Mouse (Mus musculus) forebrain, postnatal 0 days (tissue): Measurements from ENCODE around the gene Dgat2. TPM values are rescaled to one million over a fixed set of nuclear protein-coding genes. Genes with fewer than 3 reads are reported as not detected.

ENCODE experiments used
- ATAC-seq: fragments of 200-750 bp; cut with Nextera tagmentation; 2 replicates; pipeline ENCODE4 v1.8.0; 2017; ENCODE audit warnings: mild to moderate bottlenecking, moderate library complexity
- DNase-seq: peaks from one replicate; pipeline ENCODE4 v3.0.0-alpha.2; 2015
- H3K27ac ChIP-seq: fragments of 300-500 bp; sonication (generic); 2 replicates; pipeline ENCODE4 v1.5.1; 2014; ENCODE audit warnings: low read depth, mild to moderate bottlenecking, antibody characterized with exemption, low read length, moderate library complexity, mixed read lengths
- H3K27me3 ChIP-seq: fragments of 300-500 bp; sonication (generic); 2 replicates; pipeline ENCODE4 v1.6.1; 2014; ENCODE audit warnings: mild to moderate bottlenecking, low read length, mixed read lengths; ENCODE audit not compliant: insufficient read depth
- H3K36me3 ChIP-seq: fragments of 300-500 bp; sonication (generic); 2 replicates; pipeline ENCODE4 v1.6.1; 2014; ENCODE audit warnings: mild to moderate bottlenecking, moderate library complexity; ENCODE audit not compliant: insufficient read depth
- H3K4me1 ChIP-seq: fragments of 300-500 bp; sonication (generic); 2 replicates; pipeline ENCODE4 v1.6.1; 2014; ENCODE audit warnings: antibody characterized with exemption; ENCODE audit not compliant: insufficient read depth
- H3K4me2 ChIP-seq: fragments of 300-500 bp; sonication (generic); 2 replicates; pipeline ENCODE4 v1.6.1; 2014; ENCODE audit warnings: low read depth, mild to moderate bottlenecking, moderate library complexity
- H3K4me3 ChIP-seq: fragments of 300-500 bp; sonication (generic); 2 replicates; pipeline ENCODE4 v1.5.1; 2014; ENCODE audit warnings: low read depth, low read length, mixed read lengths
- H3K9ac ChIP-seq: fragments of 300-500 bp; sonication (generic); 2 replicates; pipeline ENCODE4 v1.6.1; 2014; ENCODE audit warnings: mild to moderate bottlenecking
- H3K9me3 ChIP-seq: fragments of 300-500 bp; sonication (generic); 2 replicates; pipeline ENCODE4 v1.6.1; 2016; ENCODE audit warnings: low read length
- CTCF ChIP-seq: sonication (generic); IDR thresholded peaks from 2 replicates; pipeline ENCODE4 v1.5.1; 2016; ENCODE audit warnings: antibody characterized with exemption, control low read depth, low read depth
- WGBS: fragments of 180-500 bp; shearing (Covaris S2); extraction: QIAGEN DNeasy Blood & Tissue Kit; methylation state at CpG from one replicate; pipeline ENCODE4 v1.1.7; 2014; 5-methylcytosine and 5-hydroxymethylcytosine counted together
- polyA plus RNA-seq: library from polyadenylated mRNA; unstranded; fragments of >200 nt; fragmentation: Nextera tagmentation; extraction: Ambion mirVana; gene quantifications from 2 replicates; pipeline ENCODE4 v1.2.1, GENCODE M21; 2015
- total RNA-seq: library from RNA; depleted of rRNA; stranded (reverse); fragments of >200 nt; gene quantifications from 2 replicates; pipeline ENCODE4 v1.2.3, GENCODE M21; 2014

Gene Dgat2
- total and polyA plus RNA-seq, 2 experiments from 2014 or later: 41.3 TPM

DNA sequence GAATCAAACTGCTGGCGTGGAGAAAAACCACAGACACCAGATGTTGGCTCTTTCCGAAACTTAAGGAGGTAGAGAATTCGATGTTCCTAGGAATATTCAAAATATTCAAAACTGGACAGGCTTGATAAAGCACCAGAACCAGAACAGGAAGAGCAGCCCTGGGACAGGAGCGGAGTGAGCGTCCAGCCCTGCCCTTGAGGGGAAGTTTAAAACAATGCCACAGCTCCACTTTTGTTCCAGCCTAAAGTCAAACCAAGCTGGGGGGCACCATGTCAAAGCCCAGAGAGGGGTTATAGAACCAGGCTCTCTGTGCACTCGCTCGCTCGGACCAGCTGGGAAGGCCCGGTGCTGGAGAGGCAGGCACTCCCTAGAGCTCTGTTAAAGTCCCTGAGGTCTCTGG lies 49.9 kb downstream of the Dgat2 start:
- WGBS: 90% methylated on average over 9 of the region's 9 CpGs
- H3K9me3 ChIP-seq: no peaks in the 10 kb centered on the region
- no peaks in the 10 kb centered on the region for H3K4me1 ChIP-seq
- no peak for TF ChIP-seq CTCF
- no peak overlapping the region for H3K9ac ChIP-seq
- H3K4me2 ChIP-seq: no peak overlapping the region
- no peak overlapping the region for H3K27ac ChIP-seq
- ATAC-seq (no peak), DNase-seq (no peak)
- no peak overlapping the region for H3K4me3 ChIP-seq
- no peaks in the 10 kb centered on the region for H3K36me3 ChIP-seq
- no peaks in the 10 kb centered on the region for H3K27me3 ChIP-seq

DNA sequence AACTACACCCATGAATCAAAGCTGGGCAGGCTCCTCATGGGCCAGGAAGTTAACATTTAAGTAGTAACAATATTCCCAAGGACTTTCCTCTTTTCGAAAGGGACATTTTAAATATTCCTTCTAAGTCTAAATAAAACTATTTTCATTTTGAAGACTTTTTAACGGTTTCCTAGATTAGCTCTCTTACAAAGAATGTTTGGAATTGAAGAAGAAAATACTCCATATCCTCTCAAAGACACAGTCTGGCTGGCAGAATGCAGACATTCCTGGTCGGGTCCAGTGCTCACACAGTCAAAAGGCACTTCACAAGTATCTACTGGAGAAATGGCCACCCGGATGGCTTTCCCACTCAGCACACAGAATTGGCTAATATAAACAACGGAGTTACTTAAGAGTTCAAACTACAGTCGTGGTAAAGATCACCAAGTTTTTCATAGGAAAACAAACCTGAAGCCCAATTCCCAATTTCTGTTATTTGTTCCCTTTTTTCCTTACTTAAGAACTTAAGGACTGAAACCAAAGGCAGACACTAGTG lies 50.6 kb downstream of the Dgat2 start:
- Histone ChIP-seq H3K4me2 (no peak overlapping the region), H3K4me1 (no peaks in the 10 kb centered on the region), H3K36me3 (no peaks in the 10 kb centered on the region), H3K27me3 (no peaks in the 10 kb centered on the region), H3K27ac (no peak overlapping the region), H3K9me3 (no peaks in the 10 kb centered on the region), H3K9ac (no peak overlapping the region), H3K4me3 (no peak overlapping the region)
- TF ChIP-seq CTCF: no peak
- WGBS: 77% methylated on average over 6 of the region's 6 CpGs
- ATAC-seq (no peak), DNase-seq (no peak)

DNA sequence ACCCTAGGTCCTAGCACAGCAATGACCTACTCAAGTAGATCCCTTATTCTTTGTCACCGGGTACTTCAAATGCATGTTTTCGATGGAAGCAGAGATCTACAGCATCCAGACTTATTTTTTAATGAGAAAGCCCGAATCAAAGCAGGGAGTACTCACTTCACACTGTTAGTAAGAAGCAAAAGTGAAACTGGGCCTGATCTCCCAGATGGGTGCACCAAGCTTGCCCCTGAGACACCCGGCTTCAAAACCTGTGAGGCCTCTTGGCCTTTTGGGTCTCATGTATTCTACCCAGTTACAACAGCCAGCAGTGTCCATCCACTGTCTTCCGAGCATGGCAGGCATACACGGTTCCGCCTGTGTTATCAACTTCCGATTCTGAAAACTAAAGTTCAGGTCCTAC lies 53.6 kb downstream of the Dgat2 start:
- H3K4me1 ChIP-seq: no peaks in the 10 kb centered on the region
- H3K4me3 ChIP-seq: no peak overlapping the region
- no peaks in the 10 kb centered on the region for H3K9me3 ChIP-seq
- DNase-seq: no peak
- no peak for ATAC-seq
- H3K27me3 ChIP-seq: no peaks in the 10 kb centered on the region
- H3K9ac ChIP-seq: no peak overlapping the region
- TF ChIP-seq CTCF: no peak
- H3K4me2 ChIP-seq: no peak overlapping the region
- no peak overlapping the region for H3K27ac ChIP-seq
- WGBS: 96% methylated on average over 8 of the region's 8 CpGs
- H3K36me3 ChIP-seq: no peaks in the 10 kb centered on the region

DNA sequence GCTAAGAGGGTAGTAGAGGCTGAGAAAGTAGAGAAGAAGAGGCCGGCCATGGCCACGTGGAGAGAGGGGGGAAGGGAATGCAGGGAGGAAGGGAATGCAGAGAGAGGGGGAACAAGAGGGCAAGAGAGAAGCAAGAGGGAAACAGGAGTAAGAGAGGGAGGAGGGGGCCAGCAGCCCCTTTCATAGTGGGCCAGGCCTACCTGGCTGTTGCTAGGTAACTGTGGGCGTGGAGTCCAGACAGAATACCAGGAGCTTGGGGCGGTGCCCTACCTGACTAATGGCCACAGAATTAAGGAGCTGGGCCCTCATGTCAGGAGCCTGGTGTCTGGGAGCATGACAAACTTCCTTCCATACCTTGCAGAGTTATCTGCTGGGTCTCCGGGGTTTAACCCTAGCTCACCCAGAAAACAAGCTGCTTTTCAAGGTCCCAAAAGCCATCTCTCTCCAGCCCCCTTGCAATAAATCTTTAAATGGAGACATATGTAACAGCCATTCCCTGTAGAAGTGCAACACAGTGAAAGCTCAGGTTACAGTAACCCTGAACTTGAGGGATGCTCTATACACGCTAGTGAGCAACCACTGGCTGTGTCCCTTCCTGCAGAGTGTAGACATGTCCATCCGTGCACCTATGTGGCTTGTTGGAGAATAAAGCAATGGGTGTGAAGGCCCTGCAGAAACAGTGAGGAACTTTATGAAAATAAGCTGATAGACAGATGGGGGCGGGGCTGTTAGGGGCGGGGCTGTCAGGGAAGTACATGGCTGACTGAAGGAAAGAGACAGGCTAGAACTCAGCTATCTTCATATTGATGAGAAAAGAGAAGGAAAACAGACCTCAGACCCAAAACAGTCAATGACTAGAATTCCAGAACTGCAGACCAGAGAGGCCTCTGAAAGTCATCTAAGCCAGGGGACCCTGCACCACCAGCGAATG lies 54.2 kb downstream of the Dgat2 start:
- Histone ChIP-seq H3K4me1 (no peaks in the 10 kb centered on the region), H3K36me3 (no peaks in the 10 kb centered on the region), H3K27me3 (no peaks in the 10 kb centered on the region), H3K9me3 (no peaks in the 10 kb centered on the region), H3K4me3 (no peak overlapping the region), H3K4me2 (no peak overlapping the region), H3K9ac (no peak overlapping the region), H3K27ac (no peak overlapping the region)
- DNase-seq: no peak
- TF ChIP-seq CTCF: no peak
- 57% methylated on average over 10 of the region's 10 CpGs for WGBS
- ATAC-seq: no peak

DNA sequence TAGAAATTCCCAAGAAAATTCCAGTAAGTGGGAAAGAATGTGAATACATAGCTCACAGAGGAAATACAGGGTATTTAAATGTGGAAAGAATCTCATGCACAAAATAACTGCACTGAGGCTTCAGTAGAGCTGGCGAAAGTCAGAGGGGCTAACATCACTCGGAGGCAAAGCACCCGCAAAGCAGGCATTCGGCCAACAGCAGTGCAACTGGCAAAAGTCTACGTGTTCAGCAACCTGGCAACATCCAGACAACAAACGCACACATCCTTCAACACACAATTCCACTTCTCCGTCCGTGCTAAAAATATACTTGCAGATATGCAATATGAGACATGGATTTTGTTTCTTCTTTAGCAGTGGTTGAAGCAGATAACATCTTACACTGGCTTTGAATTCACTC lies 56.5 kb downstream of the Dgat2 start:
- Histone ChIP-seq H3K4me2 (no peak overlapping the region), H3K27ac (no peak overlapping the region), H3K9ac (no peak overlapping the region), H3K27me3 (no peaks in the 10 kb centered on the region), H3K4me3 (no peak overlapping the region), H3K4me1 (no peaks in the 10 kb centered on the region), H3K9me3 (no peaks in the 10 kb centered on the region), H3K36me3 (no peaks in the 10 kb centered on the region)
- no peak for DNase-seq
- WGBS: 51% methylated on average over 8 of the region's 8 CpGs
- no peak for ATAC-seq
- TF ChIP-seq CTCF: no peak

DNA sequence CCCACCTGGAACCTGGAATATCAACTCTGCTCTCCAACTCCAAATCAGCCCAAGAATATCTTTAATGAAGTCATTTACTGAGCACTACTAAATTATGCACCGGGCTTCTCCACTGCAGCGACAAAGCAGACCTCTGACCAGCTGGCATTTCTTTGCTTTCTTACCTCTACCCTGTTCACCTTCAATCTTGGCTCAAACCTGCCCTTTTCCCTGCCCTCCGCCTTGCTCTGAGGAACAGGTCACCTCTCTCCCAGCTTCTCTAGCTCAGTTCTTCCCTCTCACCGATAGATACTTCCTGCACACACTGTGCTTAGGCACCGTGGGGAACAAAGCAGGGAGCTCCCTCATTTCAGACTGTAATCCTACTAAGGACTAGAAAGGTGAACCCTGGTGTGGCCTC lies 59.9 kb downstream of the Dgat2 start:
- 59% methylated on average over 5 of the region's 5 CpGs for WGBS
- DNase-seq: no peak
- no peak overlapping the region for H3K4me3 ChIP-seq
- H3K4me2 ChIP-seq: no peak overlapping the region
- no peak overlapping the region for H3K27ac ChIP-seq
- ATAC-seq: no peak
- H3K27me3 ChIP-seq: no peaks in the 10 kb centered on the region
- no peaks in the 10 kb centered on the region for H3K9me3 ChIP-seq
- H3K4me1 ChIP-seq: no peaks in the 10 kb centered on the region
- H3K9ac ChIP-seq: no peak overlapping the region
- no peaks in the 10 kb centered on the region for H3K36me3 ChIP-seq
- TF ChIP-seq CTCF: no peak

DNA sequence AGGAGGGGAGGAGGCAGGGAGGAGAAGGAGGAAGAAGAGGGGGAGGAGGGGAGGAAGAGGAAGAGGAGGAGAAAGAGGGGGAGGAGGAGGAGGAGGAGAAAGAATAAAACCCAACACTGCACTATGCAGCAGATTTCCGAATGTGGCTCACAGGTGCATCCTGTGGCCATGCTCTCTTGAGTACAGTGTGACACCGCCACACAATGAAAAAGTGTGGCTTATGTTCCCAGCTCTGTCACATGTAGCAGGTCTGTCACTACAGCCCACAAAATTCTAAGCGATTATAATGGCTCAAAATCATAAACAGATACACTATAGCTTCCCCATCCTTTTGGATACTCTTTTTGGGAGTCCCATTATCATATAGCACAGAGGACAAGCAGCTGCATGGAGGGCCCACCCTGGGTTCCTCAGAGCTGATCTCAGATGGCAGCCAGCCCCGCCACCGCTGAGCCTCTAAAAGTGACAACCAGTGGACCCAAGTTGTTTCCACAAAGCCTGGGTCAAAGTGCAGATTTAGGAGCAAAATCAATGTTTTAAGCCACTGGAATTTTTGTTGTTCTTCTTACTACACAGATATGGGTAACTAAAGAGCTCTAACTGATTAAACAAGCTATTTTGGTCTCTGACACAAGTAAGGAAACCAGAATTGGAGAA lies 61.5 kb downstream of the Dgat2 start:
- DNase-seq: no peak
- Histone ChIP-seq H3K27me3 (no peaks in the 10 kb centered on the region), H3K4me1 (no peaks in the 10 kb centered on the region), H3K4me3 (no peak overlapping the region), H3K9me3 (no peaks in the 10 kb centered on the region), H3K36me3 (no peaks in the 10 kb centered on the region), H3K27ac (no peak overlapping the region), H3K4me2 (no peak overlapping the region), H3K9ac (no peak overlapping the region)
- no peak for ATAC-seq
- no peak for TF ChIP-seq CTCF
- 89% methylated on average over 5 of the region's 5 CpGs for WGBS
